Mouse (Mus musculus) hindlimb bud, embryonic 11.5 days (tissue): ENCODE measurements around the gene Crip3.

Experiments
- DNase-seq: peaks from one replicate; pipeline ENCODE4 v3.0.0-alpha.2; 2012; ENCODE audit warnings: low read depth, low spot score; ENCODE audit errors: extremely low spot score

The Crip3 gene

DNA sequence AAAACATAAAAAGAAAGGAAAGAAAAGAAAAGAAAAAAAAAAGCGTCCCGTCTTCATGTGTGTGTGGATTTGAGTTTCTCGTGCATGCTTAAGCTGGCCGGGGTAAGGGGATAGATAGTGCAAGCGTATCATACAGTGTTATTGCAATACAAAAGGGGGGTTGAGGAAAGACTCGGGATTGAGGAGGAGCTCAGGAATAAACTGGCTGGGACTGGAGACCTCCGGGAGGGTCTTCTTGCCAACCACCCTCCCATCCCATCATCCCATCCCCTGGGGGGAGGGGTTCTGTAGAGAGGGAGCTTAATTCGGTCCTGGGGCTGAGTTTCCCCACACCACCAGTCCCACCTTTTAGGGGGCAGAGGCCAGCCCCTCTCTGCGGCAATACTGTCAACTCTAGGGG lies 25.8 kb downstream of the Crip3 start:
- no peak for DNase-seq

GRCm38 (mm10) chr17:46455110-46455691 lies 26.5 kb downstream of the Crip3 start:
- no peak for DNase-seq

- DNase-seq, result no peak
Measured at GRCm38 (mm10) chr17:46457791-46458190, 29.1 kb downstream of the Crip3 start.

DNA sequence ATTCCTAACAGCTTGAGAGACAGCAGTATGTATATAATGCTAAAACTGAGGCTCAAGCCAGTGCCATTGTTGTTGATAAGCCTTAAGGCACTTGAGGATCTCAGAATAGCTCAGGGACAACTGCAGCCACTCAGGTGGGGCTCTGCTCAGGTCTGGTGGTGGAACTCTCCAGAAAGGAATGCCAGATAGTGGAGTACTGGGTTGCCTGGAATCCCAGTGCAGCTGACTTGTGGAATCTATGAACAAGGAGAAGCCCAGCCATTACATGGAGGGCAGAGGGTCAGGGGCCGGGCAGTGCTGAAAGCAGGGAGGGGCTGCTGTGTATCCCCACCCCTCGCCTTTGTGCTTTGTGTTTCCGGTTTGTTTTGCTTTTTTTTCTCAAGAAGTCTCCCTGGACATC lies 29.7 kb downstream of the Crip3 start:
- DNase-seq, result no peak

GRCm38 (mm10) chr17:46460673-46461072 lies 31.9 kb downstream of the Crip3 start:
- DNase-seq, result no peak

DNA sequence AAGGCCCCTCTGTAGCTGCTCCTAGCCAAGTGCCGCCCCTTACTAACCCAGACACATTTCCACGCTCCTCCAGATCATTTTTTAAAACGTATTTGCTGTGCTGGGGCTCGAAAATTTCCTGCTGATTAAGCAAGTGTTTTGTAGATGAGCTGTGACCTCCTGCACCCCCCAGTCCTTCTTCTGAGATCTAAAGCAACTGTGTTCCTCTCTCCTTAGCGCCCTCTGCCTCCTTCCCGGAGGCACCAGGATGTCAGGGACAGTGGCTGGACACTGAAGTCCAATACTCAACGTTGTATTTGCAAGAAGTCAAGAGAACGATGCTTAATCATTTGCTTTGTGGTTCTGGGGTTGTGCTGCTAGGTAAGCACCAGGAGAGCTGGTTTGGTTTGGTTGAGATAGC lies 32.6 kb downstream of the Crip3 start:
- no peak for DNase-seq

DNA sequence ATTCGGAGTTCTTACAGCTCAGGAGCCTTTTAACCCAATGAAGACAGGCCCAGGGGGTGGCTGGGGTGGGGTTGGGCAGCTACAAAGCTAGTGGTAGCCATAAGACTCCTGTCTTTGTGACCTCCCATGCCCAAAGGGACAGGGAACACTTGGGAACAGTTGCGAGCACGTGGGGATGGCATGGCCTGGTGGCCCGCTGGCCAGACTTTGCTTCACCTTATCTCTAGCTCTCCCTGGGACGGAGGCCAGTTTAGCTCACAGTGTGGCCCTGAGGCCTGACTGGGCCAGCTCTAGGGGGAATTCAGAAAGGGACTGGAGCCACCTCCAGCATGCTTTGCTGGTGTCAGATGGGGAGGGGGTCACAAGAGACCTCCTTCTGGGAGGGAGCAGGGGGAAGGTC lies 33.5 kb downstream of the Crip3 start:
- DNase-seq, result no peak

- DNase-seq, result no peak
Measured at GRCm38 (mm10) chr17:46467830-46468229, 39.1 kb downstream of the Crip3 start.

DNA sequence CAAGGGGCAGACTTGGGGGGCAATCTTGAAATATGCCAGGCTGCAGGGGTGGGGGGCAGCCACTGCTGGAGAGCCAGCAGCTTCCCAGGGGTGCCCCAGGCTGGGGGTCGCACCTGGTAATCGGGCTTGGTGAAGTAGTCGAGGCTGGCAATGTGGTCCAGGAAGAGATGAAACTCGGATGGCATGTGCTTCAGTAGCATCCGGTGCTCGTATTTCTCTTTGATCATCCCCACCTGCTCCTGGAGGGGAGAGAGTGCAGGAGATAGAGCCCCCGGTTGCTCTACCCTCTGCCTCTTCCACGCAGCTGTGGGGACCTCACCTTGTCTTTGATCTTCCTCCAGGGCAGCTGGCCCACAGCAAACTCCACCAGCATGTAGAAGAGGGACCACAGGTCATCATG lies 47.9 kb downstream of the Crip3 start:
- DNase-seq, result no peak

GRCm38 (mm10) chr17:46477286-46477685 lies 48.6 kb downstream of the Crip3 start:
- no peak for DNase-seq
